Mouse (Mus musculus): ENCODE measurements around the gene Ass1. TPM values are rescaled to one million over a fixed set of nuclear protein-coding genes. Genes with fewer than 3 reads are reported as not detected.
A peak's percentile ranks its signal among the peaks of the same experiment; 100 is the strongest.

The Ass1 gene
- total RNA-seq, 1 experiment: 154 TPM

- TF ChIP-seq MAFK (IDR thresholded peaks at IDR 0.05; ENCODE audit: insufficient read depth, low read depth, low read length) (no peak), ZC3H11A (IDR thresholded peaks at IDR 0.05; ENCODE audit: borderline replicate concordance, low read depth, low read length) (no peak), CHD2 (IDR thresholded peaks at IDR 0.05; ENCODE audit: low read depth, low read length) (no peak), HCFC1 (IDR thresholded peaks at IDR 0.05; ENCODE audit: borderline replicate concordance, insufficient read depth, low read length) (no peak), ZNF384 (IDR thresholded peaks at IDR 0.05; ENCODE audit: low read depth, low read length) (no peak)
- H3K27ac ChIP-seq (ENCODE audit: insufficient read depth, low read depth, low read length, poor library complexity, severe bottlenecking): no peak overlapping the region
- H3K9me3 ChIP-seq (ENCODE audit: control insufficient read depth, insufficient read depth, low read depth, low read length): no peaks in the 10 kb centered on the region
- H3K9ac ChIP-seq (ENCODE audit: insufficient read depth, low read depth, low read length, poor library complexity, severe bottlenecking): peak overlapping the region; percentile 15; the same call in 1 of the 2 replicates
- peaks cover 0 to 26% of the 10 kb centered on the region in 2 experiments; a peak in 2 of 4 replicates for H3K4me1 ChIP-seq (ENCODE audit: control insufficient read depth in 2 of 2, insufficient read depth in 2 of 2, low read length in 2 of 2, poor library complexity in 1 of 2)
- in situ Hi-C loops (cut with MboI; ENCODE audit: low sequenced_read_pairs in 2 of 2, unreplicated experiment in 2 of 2): no loop called here
- no peak for DNase-seq (ENCODE audit: low read depth, low spot score)
- H3K36me3 ChIP-seq (ENCODE audit: control insufficient read depth, insufficient read depth, low read length, poor library complexity, severe bottlenecking): no peaks in the 10 kb centered on the region
- peak overlapping the region in 1 of 2 experiments; percentile 32; a peak in 2 of 4 replicates for H3K4me3 ChIP-seq (ENCODE audit: insufficient read depth in 1 of 2, low read depth in 1 of 2, low read length in 2 of 2, poor library complexity in 1 of 2, severe bottlenecking in 1 of 2)
Observed at GRCm38 (mm10) chr2:31530201-31530600, 60.2 kb downstream of the Ass1 start.

GRCm38 (mm10) chr2:31537054-31537453 lies 67.0 kb downstream of the Ass1 start:
- no peak overlapping the region for H3K4me3 ChIP-seq (ENCODE audit: insufficient read depth in 1 of 2, low read depth in 1 of 2, low read length in 2 of 2, poor library complexity in 1 of 2, severe bottlenecking in 1 of 2)
- H3K4me1 ChIP-seq (ENCODE audit: control insufficient read depth in 2 of 2, insufficient read depth in 2 of 2, low read length in 2 of 2, poor library complexity in 1 of 2): no peaks in the 10 kb centered on the region
- in situ Hi-C loops (cut with MboI; ENCODE audit: low sequenced_read_pairs in 2 of 2, unreplicated experiment in 2 of 2): no loop called here
- no peaks in the 10 kb centered on the region for H3K36me3 ChIP-seq (ENCODE audit: control insufficient read depth, insufficient read depth, low read length, poor library complexity, severe bottlenecking)
- no peak for DNase-seq (ENCODE audit: low read depth, low spot score)
- no peaks in the 10 kb centered on the region for H3K9me3 ChIP-seq (ENCODE audit: control insufficient read depth, insufficient read depth, low read depth, low read length)
- H3K9ac ChIP-seq (ENCODE audit: insufficient read depth, low read depth, low read length, poor library complexity, severe bottlenecking): no peak overlapping the region
- no peak overlapping the region for H3K27ac ChIP-seq (ENCODE audit: insufficient read depth, low read depth, low read length, poor library complexity, severe bottlenecking)
- TF ChIP-seq ZC3H11A (IDR thresholded peaks at IDR 0.05; ENCODE audit: borderline replicate concordance, low read depth, low read length): no peak
- no peak for TF ChIP-seq MAFK (IDR thresholded peaks at IDR 0.05; ENCODE audit: insufficient read depth, low read depth, low read length)
- no peak for TF ChIP-seq HCFC1 (IDR thresholded peaks at IDR 0.05; ENCODE audit: borderline replicate concordance, insufficient read depth, low read length)
- TF ChIP-seq CHD2 (IDR thresholded peaks at IDR 0.05; ENCODE audit: low read depth, low read length): no peak
- no peak for TF ChIP-seq ZNF384 (IDR thresholded peaks at IDR 0.05; ENCODE audit: low read depth, low read length)

GRCm38 (mm10) chr2:31538745-31539144 lies 68.7 kb downstream of the Ass1 start:
- H3K4me3 ChIP-seq (ENCODE audit: insufficient read depth in 1 of 2, low read depth in 1 of 2, low read length in 2 of 2, poor library complexity in 1 of 2, severe bottlenecking in 1 of 2): no peak overlapping the region
- in situ Hi-C loops (cut with MboI; ENCODE audit: low sequenced_read_pairs in 2 of 2, unreplicated experiment in 2 of 2): no loop called here
- TF ChIP-seq ZNF384 (IDR thresholded peaks at IDR 0.05; ENCODE audit: low read depth, low read length) (no peak), MAFK (IDR thresholded peaks at IDR 0.05; ENCODE audit: insufficient read depth, low read depth, low read length) (no peak), HCFC1 (IDR thresholded peaks at IDR 0.05; ENCODE audit: borderline replicate concordance, insufficient read depth, low read length) (no peak), ZC3H11A (IDR thresholded peaks at IDR 0.05; ENCODE audit: borderline replicate concordance, low read depth, low read length) (no peak), CHD2 (IDR thresholded peaks at IDR 0.05; ENCODE audit: low read depth, low read length) (no peak)
- no peak overlapping the region for H3K27ac ChIP-seq (ENCODE audit: insufficient read depth, low read depth, low read length, poor library complexity, severe bottlenecking)
- no peak overlapping the region for H3K9ac ChIP-seq (ENCODE audit: insufficient read depth, low read depth, low read length, poor library complexity, severe bottlenecking)
- H3K36me3 ChIP-seq (ENCODE audit: control insufficient read depth, insufficient read depth, low read length, poor library complexity, severe bottlenecking): no peaks in the 10 kb centered on the region
- H3K9me3 ChIP-seq (ENCODE audit: control insufficient read depth, insufficient read depth, low read depth, low read length): no peaks in the 10 kb centered on the region
- no peaks in the 10 kb centered on the region; a peak in 2 of 4 replicates for H3K4me1 ChIP-seq (ENCODE audit: control insufficient read depth in 2 of 2, insufficient read depth in 2 of 2, low read length in 2 of 2, poor library complexity in 1 of 2)
- DNase-seq (ENCODE audit: low read depth, low spot score): no peak

GRCm38 (mm10) chr2:31541581-31541980 lies 71.6 kb downstream of the Ass1 start:
- no peaks in the 10 kb centered on the region for H3K9me3 ChIP-seq (ENCODE audit: control insufficient read depth, insufficient read depth, low read depth, low read length)
- H3K27ac ChIP-seq (ENCODE audit: insufficient read depth, low read depth, low read length, poor library complexity, severe bottlenecking): no peak overlapping the region
- peaks cover 10% of the 10 kb centered on the region in 2 experiments; a peak in 3 of 4 replicates for H3K4me1 ChIP-seq (ENCODE audit: control insufficient read depth in 2 of 2, insufficient read depth in 2 of 2, low read length in 2 of 2, poor library complexity in 1 of 2)
- no peak for DNase-seq (ENCODE audit: low read depth, low spot score)
- H3K36me3 ChIP-seq (ENCODE audit: control insufficient read depth, insufficient read depth, low read length, poor library complexity, severe bottlenecking): no peaks in the 10 kb centered on the region
- no peak overlapping the region for H3K4me3 ChIP-seq (ENCODE audit: insufficient read depth in 1 of 2, low read depth in 1 of 2, low read length in 2 of 2, poor library complexity in 1 of 2, severe bottlenecking in 1 of 2)
- H3K9ac ChIP-seq (ENCODE audit: insufficient read depth, low read depth, low read length, poor library complexity, severe bottlenecking): no peak overlapping the region
- in situ Hi-C loops (cut with MboI; ENCODE audit: low sequenced_read_pairs in 2 of 2, unreplicated experiment in 2 of 2): no loop called here
- TF ChIP-seq HCFC1 (IDR thresholded peaks at IDR 0.05; ENCODE audit: borderline replicate concordance, insufficient read depth, low read length) (no peak), ZNF384 (IDR thresholded peaks at IDR 0.05; ENCODE audit: low read depth, low read length) (no peak), MAFK (IDR thresholded peaks at IDR 0.05; ENCODE audit: insufficient read depth, low read depth, low read length) (no peak), ZC3H11A (IDR thresholded peaks at IDR 0.05; ENCODE audit: borderline replicate concordance, low read depth, low read length) (no peak), CHD2 (IDR thresholded peaks at IDR 0.05; ENCODE audit: low read depth, low read length) (no peak)

Measured in ES-E14 (cell line).